Mouse (Mus musculus) ES-Bruce4 (cell line): ENCODE data around the gene Tatdn2. TPM values are rescaled to one million over a fixed set of nuclear protein-coding genes. Genes with fewer than 3 reads are reported as not detected.

Experiments used
- H3K27ac ChIP-seq: 2 replicates; pipeline ENCODE4 v1.5.1; 2012; ENCODE audit warnings: low read length, inconsistent platforms; ENCODE audit not compliant: insufficient read depth
- H3K27me3 ChIP-seq: 2 replicates; pipeline ENCODE4 v1.6.1; 2012; ENCODE audit warnings: mild to moderate bottlenecking, low read length, inconsistent platforms; ENCODE audit not compliant: control insufficient read depth, poor library complexity, insufficient read depth, severe bottlenecking
- H3K36me3 ChIP-seq: 2 replicates; pipeline ENCODE4 v1.6.1; 2012; ENCODE audit warnings: inconsistent platforms, mild to moderate bottlenecking, low read length, moderate library complexity; ENCODE audit not compliant: control insufficient read depth, poor library complexity, insufficient read depth, severe bottlenecking
- H3K4me1 ChIP-seq: one replicate; pipeline ENCODE4 v1.8.1; 2011; ENCODE audit warnings: low read length; ENCODE audit not compliant: control insufficient read depth, insufficient read depth
- H3K4me3 ChIP-seq: 2 replicates; pipeline ENCODE4 v1.5.1; 2011; ENCODE audit warnings: low read depth, mild to moderate bottlenecking, low read length
- H3K9ac ChIP-seq: 2 replicates; pipeline ENCODE4 v1.6.1; 2012; ENCODE audit warnings: low read depth, mild to moderate bottlenecking, inconsistent platforms; ENCODE audit not compliant: poor library complexity, severe bottlenecking
- H3K9me3 ChIP-seq: replicated peaks from 2 replicates; pipeline ENCODE4 v1.6.1; 2012; ENCODE audit warnings: mild to moderate bottlenecking, low read length, inconsistent platforms; ENCODE audit not compliant: control insufficient read depth, poor library complexity, insufficient read depth, severe bottlenecking
- CTCF ChIP-seq: IDR thresholded peaks from one replicate; pipeline ENCODE4 v1.8.1; 2011; ENCODE audit warnings: low read depth, low read length
- EP300 ChIP-seq: IDR thresholded peaks from 2 replicates; pipeline ENCODE4 v1.6.1; 2011; ENCODE audit warnings: low read depth, low read length; ENCODE audit not compliant: insufficient read depth
- POLR2A ChIP-seq: IDR thresholded peaks from one replicate; pipeline ENCODE4 v1.8.1; 2011; ENCODE audit warnings: low read length; ENCODE audit not compliant: insufficient read depth
- polyA plus RNA-seq: library from polyadenylated mRNA; stranded (reverse); fragments of >200 nt; gene quantifications from 2 replicates; pipeline ENCODE4 v1.2.4, GENCODE M21; 2011; ENCODE audit warnings: low read depth; ENCODE audit not compliant: missing spikeins, insufficient read depth, insufficient read length

Tatdn2 gene
- polyA plus RNA-seq, 1 experiment = 42.2 TPM

DNA sequence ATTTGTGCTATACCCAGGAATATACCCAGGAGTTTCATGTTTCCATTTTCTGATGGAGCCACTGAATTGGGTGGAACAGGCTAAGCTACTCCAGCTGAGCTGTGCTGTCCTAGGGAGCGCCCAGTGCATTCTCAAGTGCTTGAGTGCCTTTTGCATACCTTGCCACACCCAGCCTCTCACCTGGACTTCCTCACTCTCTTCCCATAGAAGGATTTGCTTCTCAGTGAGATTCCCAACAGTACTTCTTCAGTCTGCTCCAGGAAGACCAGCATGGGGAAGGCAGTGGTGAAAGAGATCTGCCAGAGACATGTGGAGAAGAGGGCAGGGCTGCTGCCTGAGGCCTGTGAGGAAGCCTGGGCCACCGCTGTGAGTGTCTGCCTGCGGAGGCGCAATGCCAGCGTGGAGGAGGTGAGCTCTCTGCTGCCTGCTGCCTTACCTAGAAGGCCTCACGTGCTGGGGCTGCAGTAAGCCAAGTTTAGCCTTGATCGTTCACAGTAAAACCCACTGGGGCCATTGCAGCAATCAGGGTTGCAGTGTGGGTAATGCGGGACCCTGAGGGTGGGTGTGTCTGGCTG is 10.2 kb upstream of the Tatdn2 start:
- Histone ChIP-seq H3K4me3 (peak overlapping the region; percentile 63), H3K27ac (peak overlapping the region; percentile 71)

DNA sequence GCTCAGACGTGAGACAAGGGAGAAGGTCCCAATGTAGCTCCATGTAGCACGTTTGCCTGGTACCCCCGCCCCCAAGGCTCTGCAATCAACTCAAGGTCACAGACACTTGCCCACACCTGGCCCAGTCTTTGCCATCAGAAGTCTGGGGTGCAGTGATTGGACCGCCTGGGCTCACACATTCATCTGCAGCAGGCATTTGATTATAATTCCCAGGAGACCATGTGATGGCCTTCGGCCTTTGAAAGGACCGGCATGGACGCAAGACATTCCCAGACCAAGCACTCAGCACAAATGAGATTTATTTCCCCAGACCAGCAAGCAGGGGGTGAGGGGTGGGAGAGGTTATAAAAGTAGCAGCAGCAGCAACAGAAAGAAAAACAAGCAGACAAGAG is 6.8 kb upstream of the Tatdn2 start:
- TF ChIP-seq EP300 (0 out of 2 replicates have a peak, but pooled peaks have one; percentile 23), POLR2A (no peak)
- Histone ChIP-seq H3K27ac (peak overlapping the region; percentile 64), H3K36me3 (no peaks in the 10 kb centered on the region), H3K4me1 (peaks cover 6% of the 10 kb centered on the region), H3K9me3 (no peaks in the 10 kb centered on the region), H3K4me3 (peak overlapping the region; percentile 0; the same call in 1 of the 2 replicates), H3K9ac (peak overlapping the region; percentile 19), H3K27me3 (no peaks in the 10 kb centered on the region)

More for the DNA sequence above, 10.2 kb upstream of the Tatdn2 start:
- H3K9ac ChIP-seq = peak overlapping the region; percentile 25
- TF ChIP-seq EP300 (peak; percentile 80; the same call in 1 of the 2 replicates), POLR2A (no peak)
- H3K9me3 ChIP-seq = no peaks in the 10 kb centered on the region
- H3K4me1 ChIP-seq = peaks cover 10% of the 10 kb centered on the region
- no peaks in the 10 kb centered on the region for H3K27me3 ChIP-seq
- H3K36me3 ChIP-seq = no peaks in the 10 kb centered on the region

DNA sequence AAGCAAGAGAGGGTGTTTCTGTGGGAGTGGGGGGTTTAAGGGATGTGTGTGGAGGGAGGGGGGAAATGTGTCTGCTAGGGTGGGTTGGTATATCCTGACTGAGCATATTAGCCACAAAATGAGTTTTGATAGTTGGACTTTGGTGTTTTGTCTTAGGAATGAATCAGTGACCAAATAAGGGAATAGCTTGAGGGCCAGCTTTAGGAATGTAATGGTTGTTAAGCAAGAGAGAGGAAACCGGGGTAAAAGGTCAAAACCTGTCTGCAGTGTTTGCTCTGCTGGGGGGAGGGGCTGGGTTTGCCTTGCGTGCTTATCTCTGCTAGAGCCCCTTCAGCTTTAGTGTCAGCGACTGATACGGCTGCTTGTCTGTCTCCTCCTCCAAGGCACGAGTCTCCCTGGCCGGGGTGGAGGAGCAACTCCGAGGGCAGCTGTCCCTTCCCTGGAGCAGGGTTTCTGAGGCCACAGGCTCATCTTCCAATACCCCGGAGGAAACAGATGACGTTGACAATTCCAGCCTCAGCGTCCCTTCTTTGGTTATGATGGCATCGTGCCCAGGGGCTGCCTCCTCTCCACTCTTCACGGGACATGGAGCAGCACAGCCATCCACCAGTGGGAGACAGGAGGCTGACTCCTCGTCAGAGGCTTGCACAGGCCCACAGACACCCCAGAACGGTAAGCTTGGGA is 6.3 kb upstream of the Tatdn2 start:
- Histone ChIP-seq H3K4me1 (peaks cover 4% of the 10 kb centered on the region), H3K27me3 (no peaks in the 10 kb centered on the region), H3K4me3 (peak overlapping the region; percentile 15; the same call in 1 of the 2 replicates), H3K9me3 (no peaks in the 10 kb centered on the region), H3K36me3 (no peaks in the 10 kb centered on the region), H3K27ac (peak overlapping the region; percentile 82), H3K9ac (peak overlapping the region; percentile 41)
- no peak for TF ChIP-seq POLR2A
- peak; percentile 88 for TF ChIP-seq EP300

DNA sequence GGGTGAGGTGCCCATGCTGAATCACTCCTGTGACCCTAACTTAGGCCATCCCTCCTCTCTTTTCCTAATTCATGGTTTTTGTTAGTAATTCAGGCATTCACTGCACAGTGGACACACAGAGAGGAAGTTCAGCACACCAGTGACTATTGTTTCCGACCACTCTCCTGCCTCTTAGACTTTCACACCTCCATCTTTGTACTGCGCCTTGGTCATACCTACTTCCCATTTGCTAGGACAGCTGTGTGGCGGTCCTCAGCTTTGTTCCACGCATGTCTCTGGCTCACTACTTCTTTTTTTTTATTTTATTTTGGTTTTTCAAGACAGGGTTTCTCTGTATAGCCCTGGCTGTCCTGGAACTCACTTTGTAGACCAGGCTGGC is 5.8 kb upstream of the Tatdn2 start:
- H3K4me3 ChIP-seq = peak overlapping the region; percentile 15; the same call in 1 of the 2 replicates
- no peaks in the 10 kb centered on the region for H3K27me3 ChIP-seq
- H3K9ac ChIP-seq = peak overlapping the region; percentile 41; the same call in 1 of the 2 replicates
- peak overlapping the region; percentile 82 for H3K27ac ChIP-seq
- TF ChIP-seq CTCF (no peak), POLR2A (no peak), EP300 (no peak)
- H3K9me3 ChIP-seq = no peaks in the 10 kb centered on the region
- H3K4me1 ChIP-seq = peaks cover 4% of the 10 kb centered on the region
- no peaks in the 10 kb centered on the region for H3K36me3 ChIP-seq

DNA sequence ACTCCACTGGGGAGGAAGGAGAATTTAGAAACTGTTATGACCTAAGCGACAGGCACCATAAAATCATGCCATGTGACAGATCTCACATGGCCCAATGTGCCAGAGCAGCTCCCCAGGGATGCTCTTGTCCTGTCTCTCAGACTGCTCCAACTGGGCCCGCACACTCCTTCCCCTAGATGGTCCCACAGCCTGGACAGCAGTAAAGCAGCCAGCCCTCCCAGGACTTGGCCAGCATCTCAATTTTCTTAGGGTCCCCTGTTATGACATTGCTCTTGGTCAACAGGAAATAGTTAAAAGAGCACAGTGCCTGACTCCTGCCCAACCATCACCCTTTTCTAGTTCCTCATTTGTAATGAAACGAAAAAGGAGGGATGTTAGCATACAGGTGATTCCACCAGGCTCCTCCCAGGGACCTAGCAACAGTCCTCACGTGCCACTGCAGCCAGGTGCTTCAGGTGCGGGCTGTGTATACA is 4.2 kb upstream of the Tatdn2 start:
- Histone ChIP-seq H3K4me1 (peaks cover 4% of the 10 kb centered on the region), H3K9ac (no peak overlapping the region), H3K27me3 (no peaks in the 10 kb centered on the region), H3K36me3 (no peaks in the 10 kb centered on the region), H3K4me3 (no peak overlapping the region), H3K27ac (no peak overlapping the region), H3K9me3 (no peaks in the 10 kb centered on the region)
- TF ChIP-seq EP300 = no peak
- TF ChIP-seq POLR2A = no peak
- TF ChIP-seq CTCF = no peak

DNA sequence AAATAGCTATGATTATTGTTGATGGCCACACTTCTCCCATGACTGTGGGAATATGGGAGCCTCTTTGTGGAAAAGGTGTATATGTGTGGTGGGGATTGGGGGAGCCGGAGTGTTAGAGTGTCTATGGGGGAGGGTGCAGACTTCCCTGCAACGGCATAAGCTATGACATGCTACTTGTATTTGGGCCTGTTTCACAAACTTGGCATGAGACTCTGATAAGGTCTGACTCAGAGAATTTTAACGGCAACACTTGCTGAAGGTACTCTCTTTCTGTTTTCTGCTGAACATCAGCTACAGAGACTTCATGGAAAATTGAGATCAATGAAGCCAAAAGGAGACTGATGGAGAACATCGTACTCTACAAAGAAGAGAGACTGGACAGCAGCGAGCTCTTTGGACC is 3.5 kb upstream of the Tatdn2 start:
- TF ChIP-seq POLR2A (no peak), CTCF (no peak), EP300 (no peak)
- H3K27me3 ChIP-seq = no peaks in the 10 kb centered on the region
- H3K27ac ChIP-seq = no peak overlapping the region

More for the DNA sequence above, 3.5 kb upstream of the Tatdn2 start:
- Histone ChIP-seq H3K4me3 (no peak overlapping the region), H3K9ac (no peak overlapping the region), H3K4me1 (peaks cover 4% of the 10 kb centered on the region), H3K36me3 (peaks cover under 1% of the 10 kb centered on the region; the same call in 1 of the 2 replicates), H3K9me3 (no peaks in the 10 kb centered on the region)
